Mouse (Mus musculus): ENCODE results near the gene Mmp25. TPM values are rescaled to one million over a fixed set of nuclear protein-coding genes. Genes with fewer than 3 reads are reported as not detected.
"Not testable (repeated sequence)": the region's sequence is repeated elsewhere in the genome, so short reads cannot be mapped to it uniquely, and the experiment has no call there.

The Mmp25 gene
- polyA plus RNA-seq, 1 experiment from 2014 or later = 1.1 TPM

GRCm38 (mm10) chr17:23603542-23603941, 41.5 kb downstream of the Mmp25 start:
- no peaks in the 10 kb centered on the region for H3K9me3 ChIP-seq (ENCODE audit: low read length)
- H3K4me2 ChIP-seq (replicated peaks; ENCODE audit: low read depth, low read length) = no peak overlapping the region
- WGBS = 72% methylated on average over 2 of the region's 2 CpGs
- no peak overlapping the region for H3K9ac ChIP-seq (replicated peaks; ENCODE audit: low read length)
- H3K27me3 ChIP-seq (ENCODE audit: insufficient read depth, low read length) = no peaks in the 10 kb centered on the region
- H3K4me3 ChIP-seq (ENCODE audit: low read length) = no peak overlapping the region
- no peak for ATAC-seq (ENCODE audit: low FRiP score, low TSS enrichment)
- no peak overlapping the region for H3K27ac ChIP-seq (ENCODE audit: low read length)
- H3K4me1 ChIP-seq (ENCODE audit: insufficient read depth, low read length) = peaks cover 7% of the 10 kb centered on the region
- no peaks in the 10 kb centered on the region for H3K36me3 ChIP-seq (ENCODE audit: insufficient read depth, low read length)

- Histone ChIP-seq H3K9me3 (ENCODE audit: low read length) (no peaks in the 10 kb centered on the region), H3K9ac (replicated peaks; ENCODE audit: low read length) (no peak overlapping the region), H3K27ac (ENCODE audit: low read length) (no peak overlapping the region), H3K4me3 (ENCODE audit: low read length) (no peak overlapping the region), H3K4me2 (replicated peaks; ENCODE audit: low read depth, low read length) (no peak overlapping the region), H3K36me3 (ENCODE audit: insufficient read depth, low read length) (no peaks in the 10 kb centered on the region), H3K27me3 (ENCODE audit: insufficient read depth, low read length) (no peaks in the 10 kb centered on the region), H3K4me1 (ENCODE audit: insufficient read depth, low read length) (peaks cover 11% of the 10 kb centered on the region)
- WGBS = 34% methylated on average over 8 of the region's 8 CpGs
- ATAC-seq (ENCODE audit: low FRiP score, low TSS enrichment) = no peak
Measured at GRCm38 (mm10) chr17:23603077-23603476, 42.0 kb downstream of the Mmp25 start.

- Histone ChIP-seq H3K36me3 (ENCODE audit: insufficient read depth, low read length) (no peaks in the 10 kb centered on the region), H3K9me3 (ENCODE audit: low read length) (no peaks in the 10 kb centered on the region), H3K27ac (ENCODE audit: low read length) (no peak overlapping the region; the same call in 1 of the 2 replicates), H3K9ac (replicated peaks; ENCODE audit: low read length) (no peak overlapping the region), H3K4me2 (replicated peaks; ENCODE audit: low read depth, low read length) (no peak overlapping the region), H3K27me3 (ENCODE audit: insufficient read depth, low read length) (no peaks in the 10 kb centered on the region), H3K4me3 (ENCODE audit: low read length) (no peak overlapping the region), H3K4me1 (ENCODE audit: insufficient read depth, low read length) (peaks cover 11% of the 10 kb centered on the region)
- WGBS = 39% methylated on average over 10 of the region's 10 CpGs
- no peak for ATAC-seq (ENCODE audit: low FRiP score, low TSS enrichment)
Measured at GRCm38 (mm10) chr17:23601836-23602585, 43.1 kb downstream of the Mmp25 start.

- no peaks in the 10 kb centered on the region for H3K27me3 ChIP-seq (ENCODE audit: insufficient read depth, low read length)
- H3K4me2 ChIP-seq (replicated peaks; ENCODE audit: low read depth, low read length) = peak within 1 kb of the TSS; percentile 77
- H3K9ac ChIP-seq (replicated peaks; ENCODE audit: low read length) = no peak within 1 kb of the TSS; the same call in 1 of the 2 replicates
- no peaks in the 10 kb centered on the region for H3K9me3 ChIP-seq (ENCODE audit: low read length)
- 61% methylated on average over 15 of the region's 15 CpGs for WGBS
- peaks cover 11% of the 10 kb centered on the region for H3K4me1 ChIP-seq (ENCODE audit: insufficient read depth, low read length)
- peak within 1 kb of the TSS; percentile 91 for H3K27ac ChIP-seq (ENCODE audit: low read length)
- H3K4me3 ChIP-seq (ENCODE audit: low read length) = no peak within 1 kb of the TSS
- ATAC-seq (ENCODE audit: low FRiP score, low TSS enrichment) = no peak
- H3K36me3 ChIP-seq (ENCODE audit: insufficient read depth, low read length) = no peaks in the 10 kb centered on the region
Measured at GRCm38 (mm10) chr17:23600641-23601622, 44.1 kb downstream of the Mmp25 start, which contains the start of gene Zscan10. Gene Zscan10, plus strand, starts transcription at chr17:23600856.

GRCm38 (mm10) chr17:23599605-23600063, 45.4 kb downstream of the Mmp25 start:
- Histone ChIP-seq H3K36me3 (ENCODE audit: insufficient read depth, low read length) (no peaks in the 10 kb centered on the region), H3K9me3 (ENCODE audit: low read length) (no peaks in the 10 kb centered on the region), H3K4me1 (ENCODE audit: insufficient read depth, low read length) (peaks cover 11% of the 10 kb centered on the region), H3K9ac (replicated peaks; ENCODE audit: low read length) (peak overlapping the region; percentile 67), H3K27ac (ENCODE audit: low read length) (peak overlapping the region; percentile 91), H3K4me2 (replicated peaks; ENCODE audit: low read depth, low read length) (peak overlapping the region; percentile 77), H3K4me3 (ENCODE audit: low read length) (peak overlapping the region; percentile 45), H3K27me3 (ENCODE audit: insufficient read depth, low read length) (no peaks in the 10 kb centered on the region)
- WGBS = 42% methylated on average over 7 of the region's 7 CpGs
- no peak; the same call in 1 of the 2 replicates for ATAC-seq (ENCODE audit: low FRiP score, low TSS enrichment)

- peak; percentile 97 for ATAC-seq (ENCODE audit: low FRiP score, low TSS enrichment)
- Histone ChIP-seq H3K9me3 (ENCODE audit: low read length) (no peaks in the 10 kb centered on the region), H3K4me1 (ENCODE audit: insufficient read depth, low read length) (peaks cover 11% of the 10 kb centered on the region), H3K4me2 (replicated peaks; ENCODE audit: low read depth, low read length) (peak within 1 kb of the TSS; percentile 77), H3K4me3 (ENCODE audit: low read length) (peak within 1 kb of the TSS; percentile 45), H3K36me3 (ENCODE audit: insufficient read depth, low read length) (no peaks in the 10 kb centered on the region), H3K9ac (replicated peaks; ENCODE audit: low read length) (peak within 1 kb of the TSS; percentile 75), H3K27me3 (ENCODE audit: insufficient read depth, low read length) (no peaks in the 10 kb centered on the region), H3K27ac (ENCODE audit: low read length) (peak within 1 kb of the TSS; percentile 91)
- WGBS = 7% methylated on average over 31 of the region's 31 CpGs
Measured at GRCm38 (mm10) chr17:23598582-23599552, 46.2 kb downstream of the Mmp25 start, which contains the start of gene Zfp13. Gene Zfp13, minus strand, starts transcription at chr17:23599487.

- not testable (repeated sequence) for H3K27ac ChIP-seq (ENCODE audit: low read length); H3K9ac ChIP-seq (replicated peaks; ENCODE audit: low read length); H3K4me3 ChIP-seq (ENCODE audit: low read length); H3K9me3 ChIP-seq (ENCODE audit: low read length); H3K4me2 ChIP-seq (replicated peaks; ENCODE audit: low read depth, low read length); H3K36me3 ChIP-seq (ENCODE audit: insufficient read depth, low read length); ATAC-seq (ENCODE audit: low FRiP score, low TSS enrichment); H3K27me3 ChIP-seq (ENCODE audit: insufficient read depth, low read length)
- 88% methylated on average over 4 of the region's 4 CpGs for WGBS
- H3K4me1 ChIP-seq (ENCODE audit: insufficient read depth, low read length) = peaks cover 14% of the 10 kb centered on the region
Measured at GRCm38 (mm10) chr17:23595139-23595538, 49.9 kb downstream of the Mmp25 start.

- peak overlapping the region; percentile 71 for H3K9ac ChIP-seq (replicated peaks; ENCODE audit: low read length)
- WGBS = 9% methylated on average over 13 of the region's 13 CpGs
- H3K4me1 ChIP-seq (ENCODE audit: insufficient read depth, low read length) = 0 out of 2 replicates have a peak, but pooled peaks cover 3% of the 10 kb centered on the region
- peak overlapping the region; percentile 59 for H3K4me2 ChIP-seq (replicated peaks; ENCODE audit: low read depth, low read length)
- no peaks in the 10 kb centered on the region for H3K27me3 ChIP-seq (ENCODE audit: insufficient read depth, low read length)
- H3K4me3 ChIP-seq (ENCODE audit: low read length) = peak overlapping the region; percentile 50
- H3K9me3 ChIP-seq (ENCODE audit: low read length) = no peaks in the 10 kb centered on the region
- ATAC-seq (ENCODE audit: low FRiP score, low TSS enrichment) = peak; percentile 66
- peak overlapping the region; percentile 49; the same call in 1 of the 2 replicates for H3K27ac ChIP-seq (ENCODE audit: low read length)
- no peaks in the 10 kb centered on the region for H3K36me3 ChIP-seq (ENCODE audit: insufficient read depth, low read length)
Measured at GRCm38 (mm10) chr17:23592926-23593300, 52.2 kb downstream of the Mmp25 start.
